Comparison of ENCODE assay signal across 9 mouse cellular contexts in the genomic region with DNA sequence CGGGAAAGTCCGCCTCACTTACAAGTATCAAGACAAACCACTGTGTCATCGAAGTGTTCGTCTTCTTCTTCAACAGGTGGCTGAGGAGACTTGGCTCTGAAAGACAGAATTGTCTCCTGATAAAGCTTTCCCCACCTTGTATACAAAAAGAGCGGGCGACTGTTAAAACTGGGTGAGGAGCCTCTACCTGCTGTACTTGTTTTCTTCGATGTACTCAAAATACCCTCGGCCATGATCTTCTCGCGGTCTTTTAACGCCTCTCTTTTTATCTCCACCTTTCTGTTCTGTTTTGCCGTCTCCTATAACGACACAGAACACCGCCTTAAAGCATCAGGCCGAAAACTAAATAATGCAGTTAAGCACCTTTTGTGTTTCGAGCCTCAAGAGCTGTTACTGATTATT. TPM values are rescaled to one million over a fixed set of nuclear protein-coding genes. Genes with fewer than 3 reads are reported as not detected.
DNase-seq lines count a peak whose midpoint lies in the region; ATAC-seq and TF ChIP-seq lines count a peak whose summit lies in the region.
"Had no signal": no experiment of that assay in that cellular context is flagged by ENCODE, and none has a peak within 500 bp of the region (broad histone marks: within the 10 kb centered on the region; RNA-seq: fewer than 3 reads in every experiment).

No protein-coding gene starts in this region.

- no peaks in the 10 kb centered on the region for H3K9me3 ChIP-seq in hindbrain, postnatal 0 days (ENCODE audit: low read length)
- H3K9me3 ChIP-seq in midbrain, embryonic 14.5 days (ENCODE audit: control insufficient read depth, low read length) = no peaks in the 10 kb centered on the region

- no peaks in the 10 kb centered on the region for H3K27me3 ChIP-seq in hindbrain, postnatal 0 days (ENCODE audit: insufficient read depth, low read length)
- H3K27me3 ChIP-seq in midbrain, embryonic 14.5 days (ENCODE audit: control insufficient read depth, insufficient read depth, low read length) = no peaks in the 10 kb centered on the region
- H3K27me3 ChIP-seq: Patski had no signal

- WGBS in hindbrain, postnatal 0 days = under 1% methylated on average over 16 of the region's 16 CpGs
- under 1% methylated on average over 16 of the region's 16 CpGs for WGBS in midbrain, embryonic 14.5 days

- TF ChIP-seq CTCF in hindbrain, postnatal 0 days (IDR thresholded peaks at IDR 0.05; ENCODE audit: low read depth) = no peak

- DNase-seq in cerebellum, adult 11-12 months = peak; percentile 39
- no peak for DNase-seq in cerebellum, adult 8-10 months
- peak; percentile 62 for DNase-seq in A20 (ENCODE audit: low read depth, low spot score)
- peak; percentile 59 for DNase-seq in embryo, embryonic 10.5 days (ENCODE audit: low spot score)
- peak; percentile 9 for DNase-seq in hindbrain, postnatal 0 days (ENCODE audit: low spot score)
- DNase-seq in midbrain, embryonic 14.5 days = peak; percentile 38
- no peak for DNase-seq in right cerebral cortex, postnatal 4 days
- no peak for DNase-seq in layer of hippocampus, postnatal 14 days (ENCODE audit: low spot score in 2 of 2)

- H3K9ac ChIP-seq in hindbrain, postnatal 0 days (replicated peaks; ENCODE audit: low read length) = peak overlapping the region; percentile 100
- H3K9ac ChIP-seq in midbrain, embryonic 14.5 days (replicated peaks; ENCODE audit: low read length) = peak overlapping the region; percentile 99

- ATAC-seq in hindbrain, postnatal 0 days = no peak
- ATAC-seq in midbrain, embryonic 14.5 days (ENCODE audit: low FRiP score, low TSS enrichment) = no peak

- H3K4me2 ChIP-seq in hindbrain, postnatal 0 days (ENCODE audit: low read depth, low read length) = peak overlapping the region; percentile 91
- peak overlapping the region; percentile 95 for H3K4me2 ChIP-seq in midbrain, embryonic 14.5 days (ENCODE audit: low read length)

- H3K36me3 ChIP-seq in hindbrain, postnatal 0 days (ENCODE audit: insufficient read depth, low read length) = peaks cover 29% of the 10 kb centered on the region
- H3K36me3 ChIP-seq in midbrain, embryonic 14.5 days (ENCODE audit: control insufficient read depth, insufficient read depth, low read length) = peaks cover 42% of the 10 kb centered on the region

- H3K4me3 ChIP-seq in hindbrain, postnatal 0 days (ENCODE audit: low read length) = peak overlapping the region; percentile 100
- H3K4me3 ChIP-seq in midbrain, embryonic 14.5 days (replicated peaks; ENCODE audit: low read depth, low read length) = peak overlapping the region; percentile 100

- peaks cover 5% of the 10 kb centered on the region; the same call in 1 of the 2 replicates for H3K4me1 ChIP-seq in hindbrain, postnatal 0 days (ENCODE audit: insufficient read depth, low read length)
- peaks cover 23% of the 10 kb centered on the region for H3K4me1 ChIP-seq in midbrain, embryonic 14.5 days (ENCODE audit: control insufficient read depth, insufficient read depth, low read length)

- peak overlapping the region; percentile 100; the same call in 1 of the 2 replicates for H3K27ac ChIP-seq in hindbrain, postnatal 0 days
- H3K27ac ChIP-seq in midbrain, embryonic 14.5 days (replicated peaks; ENCODE audit: low read depth, low read length) = no peak overlapping the region; the same call in 1 of the 2 replicates

RNA-seq across cellular contexts. Expression of gene Hnrnpu, which starts 1.7 kb away (rescaled TPM):
- total RNA-seq in hindbrain, postnatal 0 days (2014; rRNA removed) = 113 and 133 TPM in 2 replicates
- 185 and 192 TPM in 2 replicates for polyA plus RNA-seq in hindbrain, postnatal 0 days (2015; fragmentation: Nextera tagmentation; extraction: Ambion mirVana)
- polyA plus RNA-seq in midbrain, embryonic 14.5 days (2014; fragmentation: Nextera tagmentation; extraction: Ambion mirVana) = 243 and 369 TPM in 2 replicates
- total RNA-seq in layer of hippocampus, postnatal 14 days (2021) = 100 to 1,000 TPM; 415 to 422 TPM

RNA-seq across cellular contexts. Expression of gene Cox20, which starts 16.9 kb away (rescaled TPM):
- total RNA-seq in hindbrain, postnatal 0 days (2014; rRNA removed) = 24.4 and 30.1 TPM in 2 replicates
- 102 and 117 TPM in 2 replicates for polyA plus RNA-seq in hindbrain, postnatal 0 days (2015; fragmentation: Nextera tagmentation; extraction: Ambion mirVana)
- polyA plus RNA-seq in midbrain, embryonic 14.5 days (2014; fragmentation: Nextera tagmentation; extraction: Ambion mirVana) = 124 and 139 TPM in 2 replicates
- 10 to 100 TPM; 40.5 to 46.1 TPM for total RNA-seq in layer of hippocampus, postnatal 14 days (2021)

Comparison
In these comparisons a context has a peak if more than half of its experiments do, and no peak if none do; other contexts are left out.
1. DNase-seq: peak in cerebellum, adult 11-12 months (single experiment), A20 (single experiment), embryo, embryonic 10.5 days (single experiment), hindbrain, postnatal 0 days (single experiment) and midbrain, embryonic 14.5 days (single experiment); none in cerebellum, adult 8-10 months (single experiment), right cerebral cortex, postnatal 4 days (single experiment) and layer of hippocampus, postnatal 14 days (0 of 2).